Mouse (Mus musculus) erythroblast, embryonic 14.5 days (primary cell): Measurements from ENCODE around the gene Ube2r2.

Experiments
- GATA1 ChIP-seq: IDR thresholded peaks from 2 replicates; pipeline ENCODE4 v1.6.1; 2012; ENCODE audit warnings: low read length, inconsistent platforms, mixed read lengths
- TAL1 ChIP-seq: IDR thresholded peaks from 3 replicates; pipeline ENCODE4 v1.6.1; 2012; ENCODE audit warnings: low read length, inconsistent platforms, mixed read lengths

GRCm38 (mm10) chr4:41096169-41096568 is 39.4 kb upstream of the Ube2r2 start:
- TF ChIP-seq TAL1 (no peak), GATA1 (no peak)
